Mouse (Mus musculus) ZHBTc4 (cell line): ENCODE data around the gene Ctnnd2.

ENCODE experiments used
- DNase-seq: peaks from one replicate; pipeline ENCODE4 v3.0.0-alpha.2; 2011; ENCODE audit warnings: low read depth, low spot score

Gene Ctnnd2

DNA sequence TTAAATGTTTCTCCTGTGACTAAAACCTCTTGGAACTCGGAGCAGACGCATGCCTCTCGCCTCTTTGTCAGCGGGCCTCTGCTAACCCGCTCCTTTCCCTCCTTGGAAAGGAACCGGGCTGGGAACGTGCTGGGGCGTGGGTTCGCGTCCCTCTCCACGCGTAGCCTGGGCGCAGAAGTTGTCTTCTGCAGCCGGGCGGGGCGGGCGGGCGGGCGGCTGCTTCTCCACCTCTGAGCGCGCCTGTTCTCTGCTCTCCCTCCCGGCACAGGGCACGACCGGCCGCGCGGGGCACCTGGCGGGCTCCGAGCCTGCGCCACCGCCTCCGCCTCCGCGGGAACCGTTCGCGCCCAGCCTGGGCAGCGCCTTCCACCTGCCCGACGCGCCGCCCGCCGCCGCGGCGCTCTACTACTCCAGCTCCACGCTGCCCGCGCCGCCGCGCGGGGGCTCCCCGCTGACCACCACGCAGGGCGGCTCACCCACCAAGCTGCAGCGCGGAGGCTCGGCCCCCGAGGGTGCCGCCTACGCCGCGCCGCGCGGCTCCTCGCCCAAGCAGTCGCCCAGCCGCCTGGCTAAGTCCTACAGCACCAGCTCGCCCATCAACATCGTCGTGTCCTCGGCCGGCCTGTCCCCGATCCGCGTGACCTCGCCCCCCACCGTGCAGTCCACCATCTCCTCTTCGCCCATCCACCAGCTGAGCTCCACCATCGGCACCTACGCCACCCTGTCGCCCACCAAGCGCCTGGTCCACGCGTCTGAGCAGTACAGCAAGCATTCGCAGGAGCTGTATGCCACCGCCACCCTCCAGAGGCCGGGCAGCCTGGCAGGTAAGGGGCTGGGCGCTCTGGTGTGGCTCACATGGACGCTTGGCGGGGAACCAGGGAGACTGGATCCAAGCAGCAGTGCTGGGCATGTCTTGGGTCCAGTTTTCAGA, 474.4 kb downstream of the Ctnnd2 start:
- DNase-seq = peak; percentile 55

DNA sequence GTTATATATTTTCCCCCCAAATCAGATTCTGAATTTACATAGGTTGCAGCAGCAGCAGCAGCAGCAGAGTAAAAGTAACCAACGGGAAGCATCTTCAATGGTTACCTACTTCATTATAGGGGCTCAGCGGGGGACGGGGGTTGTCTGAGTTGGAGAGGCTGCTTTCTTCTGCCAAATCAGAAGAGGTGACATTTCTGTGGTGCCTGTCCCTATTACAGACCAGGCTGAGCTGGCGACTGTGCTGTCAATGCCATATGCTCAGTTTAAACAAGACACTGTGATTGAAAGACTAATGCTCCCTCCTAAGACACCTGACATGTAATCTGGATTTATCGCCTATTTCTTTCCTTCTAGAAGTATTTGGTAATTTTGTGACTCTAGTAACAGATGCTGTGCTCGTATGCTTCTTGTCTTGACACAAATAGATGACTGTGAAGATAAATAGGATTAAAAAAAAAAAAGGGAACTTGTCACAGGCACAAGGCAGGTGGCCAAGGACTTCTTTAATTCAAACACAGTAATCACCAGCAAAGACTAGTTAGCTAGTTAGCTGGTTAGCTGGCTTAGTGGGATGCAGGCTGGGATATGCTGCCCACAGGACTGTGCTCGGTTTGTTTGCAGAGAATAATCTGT, 475.4 kb downstream of the Ctnnd2 start:
- no peak for DNase-seq

DNA sequence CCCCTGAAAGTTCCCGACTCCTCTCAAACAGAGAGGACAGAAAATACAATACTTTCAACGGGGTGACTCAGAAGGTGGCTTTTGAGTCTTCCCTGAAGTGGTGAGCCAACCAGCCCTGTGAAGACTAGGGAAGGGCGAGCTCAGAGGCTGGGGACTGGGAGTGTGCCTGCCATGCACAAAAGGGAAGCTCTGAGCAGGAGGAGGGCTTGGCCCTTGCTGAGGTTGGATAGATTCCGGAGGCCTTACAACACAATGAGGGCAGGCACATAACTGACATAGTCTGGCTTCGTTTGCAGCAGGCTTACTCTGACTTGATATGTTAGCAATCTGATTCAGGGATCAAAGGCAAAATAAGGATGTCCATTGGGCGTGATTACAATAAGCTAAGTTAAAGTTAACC, 477.6 kb downstream of the Ctnnd2 start:
- no peak for DNase-seq

DNA sequence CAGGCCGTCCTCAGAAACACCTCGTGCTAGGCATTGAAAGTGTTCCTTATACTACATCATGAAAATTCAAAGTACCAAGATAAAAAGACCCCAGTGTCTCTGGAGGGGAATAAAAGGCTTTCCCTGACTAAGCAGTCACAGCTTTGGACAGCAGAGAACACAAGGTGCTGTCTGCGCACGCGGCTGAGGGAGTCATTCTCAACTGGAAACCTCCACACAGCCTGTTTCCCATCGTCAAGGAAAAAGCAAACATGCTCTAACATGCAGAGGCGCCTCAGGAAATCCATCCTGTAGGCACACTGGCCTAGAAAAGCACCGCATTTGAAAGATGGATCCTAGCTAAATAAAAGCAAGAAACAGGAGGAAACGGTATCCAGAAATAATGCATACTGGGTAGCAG, 483.0 kb downstream of the Ctnnd2 start:
- no peak for DNase-seq

DNA sequence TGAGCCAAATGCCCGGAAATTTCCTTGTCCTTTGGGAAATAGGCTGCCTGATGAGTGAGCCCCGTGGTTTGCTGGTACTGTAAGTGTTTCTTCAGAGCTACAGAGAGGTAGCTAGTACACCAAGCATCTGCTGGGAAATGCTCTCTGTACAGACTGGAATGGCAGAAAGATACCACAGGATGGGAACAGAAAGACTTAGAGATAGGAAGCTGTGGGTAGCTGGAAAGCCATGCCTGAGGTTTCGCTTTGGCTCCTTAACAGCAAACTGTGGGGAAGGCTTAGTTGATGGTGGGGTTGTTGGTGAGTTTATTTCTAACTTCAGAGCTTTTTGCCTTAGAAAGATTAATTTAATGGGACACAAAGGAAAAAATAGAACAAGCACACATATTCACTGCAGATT, 485.2 kb downstream of the Ctnnd2 start:
- no peak for DNase-seq

DNA sequence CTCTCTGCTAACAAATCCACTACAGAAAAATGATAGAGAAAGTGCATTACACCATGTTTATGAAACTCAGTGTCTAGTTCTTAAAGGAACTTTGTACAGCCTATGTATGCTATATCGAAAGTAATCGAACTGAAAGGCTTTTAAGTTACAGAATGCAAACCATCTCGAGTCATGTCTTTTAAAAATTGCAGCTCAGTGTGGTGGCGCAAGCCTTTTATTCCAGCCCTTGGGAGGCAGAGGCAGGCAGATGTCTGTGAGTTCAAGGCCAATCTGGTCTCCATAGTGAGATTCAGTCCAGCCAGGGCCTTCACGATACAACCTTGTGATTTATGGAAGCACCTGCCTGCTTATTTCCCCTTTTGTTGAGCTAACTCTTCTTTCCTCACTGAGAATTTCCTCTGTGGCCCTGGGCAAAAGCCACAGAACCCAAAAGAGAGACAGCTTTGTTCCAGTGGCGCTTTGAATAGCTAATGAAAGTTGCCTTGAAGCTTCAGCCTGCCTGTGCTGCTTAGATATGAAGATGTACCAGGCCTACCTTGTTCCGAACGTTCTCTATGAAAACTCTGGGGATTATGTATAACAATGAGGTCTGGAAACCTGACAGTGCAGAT, 488.3 kb downstream of the Ctnnd2 start:
- no peak for DNase-seq

DNA sequence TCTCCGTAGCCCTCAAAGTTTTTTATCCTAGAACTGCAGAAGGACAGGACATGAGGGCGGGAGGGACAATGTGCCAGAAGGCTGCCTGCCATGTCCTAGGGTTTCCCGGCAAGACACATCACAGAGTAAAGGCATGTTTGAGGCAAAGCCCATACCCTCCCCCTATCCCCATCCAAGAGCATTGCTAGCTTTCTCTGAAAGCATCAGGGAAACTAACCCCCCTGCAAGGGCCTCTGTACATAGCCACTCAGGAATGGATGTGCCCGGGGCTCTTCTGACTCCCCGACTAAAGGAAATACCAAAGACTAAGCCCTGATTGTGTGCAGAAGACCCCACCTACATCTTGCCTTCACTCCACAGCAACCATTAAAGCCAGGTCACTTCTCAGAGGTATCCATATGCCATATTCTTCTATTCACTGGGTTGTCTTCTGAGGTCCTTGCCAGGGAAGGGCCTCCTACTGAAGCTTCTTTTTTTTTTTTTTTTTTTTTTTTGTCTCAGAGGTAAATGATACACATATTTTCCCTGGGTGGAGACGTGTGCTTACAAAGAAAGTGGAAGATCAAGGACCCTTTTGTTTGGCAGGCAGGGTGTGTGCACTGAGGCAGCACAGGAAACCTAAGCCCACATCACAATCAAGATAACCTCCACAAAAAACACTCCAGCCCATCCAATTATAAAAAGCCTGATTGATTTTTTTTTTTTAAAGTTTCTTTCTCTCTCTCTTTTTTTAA, 489.5 kb downstream of the Ctnnd2 start:
- DNase-seq = peak; percentile 80

DNA sequence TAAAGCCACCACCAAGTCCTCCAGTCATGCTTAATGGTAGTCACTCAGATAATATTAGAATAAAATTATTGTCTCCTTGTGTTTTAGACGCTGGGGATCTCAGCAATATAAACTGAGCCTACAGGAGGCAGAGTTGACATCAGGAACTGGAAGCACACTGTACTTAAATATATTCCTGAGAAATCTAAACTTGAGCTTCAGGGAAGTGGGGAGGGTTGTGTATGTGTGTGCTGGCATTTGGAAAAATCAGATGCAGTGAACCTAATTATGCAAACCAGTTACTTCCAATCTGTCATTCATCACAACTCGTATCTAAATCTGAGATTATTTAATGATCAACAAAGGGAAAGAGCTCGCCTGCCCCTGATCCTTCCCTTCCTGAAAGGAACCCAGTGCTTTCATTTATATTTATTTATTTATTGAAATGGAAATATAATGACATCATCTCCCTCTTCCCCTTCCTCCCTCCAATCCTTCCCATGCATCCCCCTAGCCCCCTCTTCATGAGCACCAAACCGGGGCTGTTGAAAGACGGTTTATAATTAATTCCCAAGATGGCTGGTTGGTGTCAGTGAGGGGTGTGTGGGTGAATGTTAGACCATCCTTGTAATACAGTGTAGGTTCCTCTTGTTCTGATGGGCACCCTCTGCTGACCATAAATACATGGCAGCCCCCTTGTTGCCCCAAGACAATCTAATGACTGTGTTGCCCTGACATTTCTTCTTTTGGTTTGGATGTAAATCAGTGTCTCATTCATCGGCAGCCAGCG, 495.6 kb downstream of the Ctnnd2 start:
- no peak for DNase-seq

- DNase-seq = no peak
Observed at GRCm38 (mm10) chr15:30681939-30682338, 509.5 kb downstream of the Ctnnd2 start.

- no peak for DNase-seq
Observed at GRCm38 (mm10) chr15:30682360-30683119, 510.1 kb downstream of the Ctnnd2 start.

- DNase-seq = no peak
Observed at GRCm38 (mm10) chr15:30686206-30687101, 514.1 kb downstream of the Ctnnd2 start.

- peak; percentile 85 for DNase-seq
Observed at GRCm38 (mm10) chr15:30693754-30694205, 521.4 kb downstream of the Ctnnd2 start.

DNA sequence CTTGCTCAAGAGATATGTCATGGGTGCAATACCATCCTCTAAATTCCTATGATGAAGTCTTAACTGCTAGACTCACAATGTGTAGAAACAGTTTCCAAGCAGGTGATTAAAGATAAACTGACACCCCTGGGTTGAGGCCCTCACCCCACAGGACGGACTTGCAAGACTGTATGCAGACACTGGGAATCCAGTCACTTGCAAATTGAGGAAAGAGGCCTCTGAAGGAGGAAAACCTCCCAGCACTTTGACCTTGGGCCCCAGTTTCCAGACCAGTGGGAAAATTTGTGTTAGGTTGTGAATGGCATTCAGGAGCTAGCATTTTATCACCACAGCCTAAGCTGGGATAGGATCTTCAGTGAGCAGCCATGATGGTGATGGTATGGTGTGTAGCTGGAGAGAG, 521.9 kb downstream of the Ctnnd2 start:
- peak; percentile 71 for DNase-seq

GRCm38 (mm10) chr15:30695859-30696258, 523.5 kb downstream of the Ctnnd2 start:
- DNase-seq = no peak

- DNase-seq = no peak
Observed at GRCm38 (mm10) chr15:30697356-30697755, 525.0 kb downstream of the Ctnnd2 start.

GRCm38 (mm10) chr15:30700762-30701161, 528.4 kb downstream of the Ctnnd2 start:
- no peak for DNase-seq

GRCm38 (mm10) chr15:30701592-30701991, 529.2 kb downstream of the Ctnnd2 start:
- DNase-seq = no peak

DNA sequence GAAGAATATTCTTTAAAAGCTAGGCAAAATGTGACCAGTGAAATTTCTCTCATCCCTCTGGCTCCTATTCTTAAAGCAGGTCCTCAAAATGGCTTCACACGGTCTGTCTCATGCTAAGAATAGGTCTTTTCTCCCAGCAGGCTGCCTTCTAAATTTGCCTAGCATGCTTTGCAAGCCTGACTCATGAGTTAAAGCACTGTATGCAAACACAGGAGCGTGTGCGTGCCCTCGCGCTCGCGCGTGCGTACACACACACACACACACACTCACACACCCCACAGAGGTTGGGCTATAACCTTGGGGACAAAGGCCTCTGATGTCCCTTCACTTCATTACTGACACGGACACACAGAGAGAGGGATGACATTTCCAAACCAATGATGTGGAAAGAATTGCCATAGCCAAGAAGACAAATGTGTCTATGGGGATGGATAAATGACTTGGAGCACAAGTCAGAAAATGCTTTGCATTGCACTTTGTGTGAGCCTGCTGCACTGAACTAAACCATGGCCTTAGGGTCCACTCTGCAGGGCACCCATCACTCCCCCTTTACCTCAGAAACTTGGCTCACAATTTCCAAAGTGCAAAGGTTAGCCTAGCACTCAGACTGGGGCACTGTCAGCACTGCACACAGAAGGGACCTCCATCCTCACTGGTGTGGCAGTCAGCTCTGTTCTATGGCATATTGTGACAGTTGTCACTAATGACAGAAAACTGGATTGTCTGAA, 536.8 kb downstream of the Ctnnd2 start:
- no peak for DNase-seq

- DNase-seq = no peak
Observed at GRCm38 (mm10) chr15:30709754-30710105, 537.3 kb downstream of the Ctnnd2 start.
